Mouse (Mus musculus) erythroblast, embryonic 14.5 days (primary cell): ENCODE data around the gene Morf4l2.

Source experiments
- GATA1 ChIP-seq: IDR thresholded peaks from 2 replicates; pipeline ENCODE4 v1.6.1; 2012; ENCODE audit warnings: low read length, inconsistent platforms, mixed read lengths
- TAL1 ChIP-seq: IDR thresholded peaks from 3 replicates; pipeline ENCODE4 v1.6.1; 2012; ENCODE audit warnings: low read length, inconsistent platforms, mixed read lengths

GRCm38 (mm10) chrX:136743459-136743858 is at the start of gene Morf4l2:
- TF ChIP-seq TAL1 = no peak
- no peak for TF ChIP-seq GATA1
